Mouse (Mus musculus) MEL (cell line): ENCODE measurements around the gene Zfp988. TPM values are rescaled to one million over a fixed set of nuclear protein-coding genes. Genes with fewer than 3 reads are reported as not detected.
"Not testable (repeated sequence)": the region's sequence is repeated elsewhere in the genome, so short reads cannot be mapped to it uniquely, and the experiment has no call there.

Experiments used
- DNase-seq: peaks from one replicate; pipeline ENCODE4 v3.0.0; 2011; ENCODE audit warnings: low read depth, low spot score
- H3K27ac ChIP-seq: 2 replicates; pipeline ENCODE4 v1.5.1; 2012; ENCODE audit warnings: low read depth, mild to moderate bottlenecking, control low read depth, low read length, moderate library complexity; ENCODE audit not compliant: control insufficient read depth
- H3K27me3 ChIP-seq, 2 experiments: fragments of 150-350 bp in 1 of 2; sonication (generic) in 1 of 2; 2 replicates each; pipeline ENCODE4 v1.6.1; 2012; ENCODE audit warnings: low read length in 2 of 2, mild to moderate bottlenecking in 2 of 2, improper control_type of control experiment in 1 of 2, moderate library complexity in 1 of 2; ENCODE audit not compliant: insufficient read depth in 2 of 2, control insufficient read depth in 1 of 2
- H3K36me3 ChIP-seq, 2 experiments: 2 replicates each; pipeline ENCODE4 v1.6.1; 2012 to 2014; ENCODE audit warnings: low read length in 2 of 2, improper control_type of control experiment in 1 of 2, inconsistent platforms in 1 of 2, mild to moderate bottlenecking in 1 of 2; ENCODE audit not compliant: insufficient read depth in 2 of 2, control insufficient read depth in 1 of 2
- H3K4me1 ChIP-seq, 2 experiments: fragments of 150-350 bp in 1 of 2; sonication (generic) in 1 of 2; 2 replicates each; pipeline ENCODE4 v1.6.1; 2012; ENCODE audit warnings: low read length in 2 of 2, improper control_type of control experiment in 1 of 2, mild to moderate bottlenecking in 1 of 2; ENCODE audit not compliant: insufficient read depth in 2 of 2, control insufficient read depth in 1 of 2
- H3K4me3 ChIP-seq, 2 experiments: fragments of 150-350 bp in 1 of 2; sonication (generic) in 1 of 2; 2 replicates each; pipeline ENCODE4 v1.5.1; 2012; ENCODE audit warnings: low read depth in 2 of 2, low read length in 2 of 2, mild to moderate bottlenecking in 2 of 2, moderate library complexity in 2 of 2, control low read depth in 1 of 2, improper control_type of control experiment in 1 of 2; ENCODE audit not compliant: control insufficient read depth in 1 of 2, insufficient read depth in 1 of 2
- H3K79me2 ChIP-seq: 2 replicates; pipeline ENCODE4 v1.6.1; 2012; ENCODE audit warnings: mild to moderate bottlenecking, low read length, moderate library complexity; ENCODE audit not compliant: control insufficient read depth, poor library complexity, insufficient read depth
- H3K9ac ChIP-seq: 2 replicates; pipeline ENCODE4 v1.6.1; 2012; ENCODE audit warnings: low read depth, mild to moderate bottlenecking, control low read depth, low read length, moderate library complexity; ENCODE audit not compliant: control insufficient read depth, poor library complexity, severe bottlenecking
- H3K9me3 ChIP-seq: fragments of 150-350 bp; sonication (generic); replicated peaks from 2 replicates; pipeline ENCODE4 v1.6.1; 2012; ENCODE audit warnings: mild to moderate bottlenecking, low read length, improper control_type of control experiment, moderate library complexity; ENCODE audit not compliant: insufficient read depth
- polyA plus RNA-seq, 2 experiments: library from polyadenylated mRNA; stranded (reverse) in 1 of 2; unstranded in 1 of 2; fragments of >175 nt in 1 of 2; fragments of >200 nt in 1 of 2; gene quantifications; 2 replicates each; pipeline versions ENCODE4 v1.2.1 to v1.2.4; 2012; ENCODE audit warnings: low replicate concordance in 2 of 2, low read depth in 1 of 2; ENCODE audit not compliant: insufficient read length in 2 of 2, insufficient read depth in 1 of 2, missing spikeins in 1 of 2
- total RNA-seq: library from RNA; depleted of rRNA; stranded (reverse); fragments of 300-350 nt; gene quantifications from 2 replicates; pipeline ENCODE4 v1.2.3, GENCODE M21; 2012

The Zfp988 gene
- total and polyA plus RNA-seq, 3 experiments: 0.19 to 0.43 TPM; not detected in 1

GRCm38 (mm10) chr4:147348401-147348800 lies 42.9 kb downstream of the Zfp988 start:
- H3K4me3 ChIP-seq, H3K36me3 ChIP-seq, H3K9ac ChIP-seq, H3K9me3 ChIP-seq, H3K27ac ChIP-seq, H3K4me1 ChIP-seq, DNase-seq, H3K27me3 ChIP-seq, H3K79me2 ChIP-seq: not testable (repeated sequence)

- not testable (repeated sequence) for H3K36me3 ChIP-seq, H3K4me3 ChIP-seq, DNase-seq, H3K79me2 ChIP-seq, H3K27me3 ChIP-seq, H3K4me1 ChIP-seq, H3K9ac ChIP-seq, H3K27ac ChIP-seq, H3K9me3 ChIP-seq
Observed at GRCm38 (mm10) chr4:147348906-147349686, 43.6 kb downstream of the Zfp988 start.

GRCm38 (mm10) chr4:147349687-147350415 lies 44.4 kb downstream of the Zfp988 start:
- H3K4me3 ChIP-seq, H3K9ac ChIP-seq, H3K27ac ChIP-seq, H3K27me3 ChIP-seq, H3K36me3 ChIP-seq, H3K79me2 ChIP-seq, DNase-seq, H3K9me3 ChIP-seq, H3K4me1 ChIP-seq: not testable (repeated sequence)

- not testable (repeated sequence) for H3K36me3 ChIP-seq, DNase-seq, H3K4me1 ChIP-seq, H3K4me3 ChIP-seq, H3K27me3 ChIP-seq, H3K79me2 ChIP-seq, H3K9me3 ChIP-seq, H3K9ac ChIP-seq, H3K27ac ChIP-seq
Observed at GRCm38 (mm10) chr4:147350541-147350940, 45.1 kb downstream of the Zfp988 start.

GRCm38 (mm10) chr4:147351376-147351980 lies 46.0 kb downstream of the Zfp988 start:
- not testable (repeated sequence) for H3K36me3 ChIP-seq, H3K4me1 ChIP-seq, DNase-seq, H3K79me2 ChIP-seq, H3K9ac ChIP-seq, H3K27ac ChIP-seq, H3K4me3 ChIP-seq, H3K9me3 ChIP-seq, H3K27me3 ChIP-seq

- not testable (repeated sequence) for DNase-seq, H3K9ac ChIP-seq, H3K4me3 ChIP-seq, H3K36me3 ChIP-seq, H3K79me2 ChIP-seq, H3K27ac ChIP-seq, H3K9me3 ChIP-seq, H3K27me3 ChIP-seq, H3K4me1 ChIP-seq
Observed at GRCm38 (mm10) chr4:147353626-147354025, 48.2 kb downstream of the Zfp988 start.

GRCm38 (mm10) chr4:147356042-147356441 lies 50.6 kb downstream of the Zfp988 start:
- DNase-seq, H3K79me2 ChIP-seq, H3K4me1 ChIP-seq, H3K9me3 ChIP-seq, H3K27ac ChIP-seq, H3K9ac ChIP-seq, H3K36me3 ChIP-seq, H3K4me3 ChIP-seq, H3K27me3 ChIP-seq: not testable (repeated sequence)
